Mouse (Mus musculus): ENCODE results near the gene Gm14525.
"Not testable (repeated sequence)": the region's sequence is repeated elsewhere in the genome, so short reads cannot be mapped to it uniquely, and the experiment has no call there.

The Gm14525 gene

DNA sequence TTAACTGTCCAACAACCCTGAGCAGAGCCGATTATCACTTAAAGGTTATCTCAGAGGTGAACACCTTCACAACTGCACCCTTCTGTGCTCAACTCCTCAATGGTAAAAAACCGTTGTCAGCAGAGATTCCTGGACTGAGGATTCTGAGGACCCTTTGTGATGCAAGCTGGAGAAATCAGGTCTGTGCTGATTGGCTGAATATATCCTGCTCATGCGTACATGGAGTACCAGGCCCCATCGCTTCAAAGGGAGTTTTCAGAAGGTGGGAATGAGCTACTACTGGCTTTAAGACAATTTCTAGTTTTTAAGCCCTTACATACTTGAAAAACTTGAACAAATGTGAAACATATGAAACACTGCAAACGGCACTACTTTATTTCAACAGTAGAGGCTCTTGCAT, at the start of gene Gm14525:
Gm14525 (minus strand) TSS at position 101 of the 400 bp plus-strand sequence.
- not testable (repeated sequence) for DNase-seq
